Mouse (Mus musculus) retina, postnatal 7 days (tissue): ENCODE data around the gene Kcns3.
"Not testable (repeated sequence)": the region's sequence is repeated elsewhere in the genome, so short reads cannot be mapped to it uniquely, and the experiment has no call there.

ENCODE experiments used
- DNase-seq: peaks from one replicate; pipeline ENCODE4 v3.0.0-alpha.2; 2012; ENCODE audit warnings: low read depth, low spot score

Gene Kcns3

GRCm38 (mm10) chr12:11086866-11087265 lies 64.0 kb downstream of the Kcns3 start:
- DNase-seq = no peak

GRCm38 (mm10) chr12:11071079-11071478 lies 79.8 kb downstream of the Kcns3 start:
- DNase-seq = no peak

- DNase-seq = no peak
These were observed 84.0 kb downstream of the Kcns3 start for GRCm38 (mm10) chr12:11066865-11067264.

- not testable (repeated sequence) for DNase-seq
These were observed 98.2 kb downstream of the Kcns3 start for GRCm38 (mm10) chr12:11052676-11053075.

- no peak for DNase-seq
These were observed 109.0 kb downstream of the Kcns3 start for GRCm38 (mm10) chr12:11041821-11042220.
